Mouse (Mus musculus): ENCODE data around the gene Dgkk. TPM values are rescaled to one million over a fixed set of nuclear protein-coding genes. Genes with fewer than 3 reads are reported as not detected.
"Not testable (repeated sequence)": the region's sequence is repeated elsewhere in the genome, so short reads cannot be mapped to it uniquely, and the experiment has no call there.

The Dgkk gene
- polyA plus RNA-seq (2014; fragmentation: Nextera tagmentation; extraction: Ambion mirVana): 5.4 and 6.6 TPM in 2 replicates

DNA sequence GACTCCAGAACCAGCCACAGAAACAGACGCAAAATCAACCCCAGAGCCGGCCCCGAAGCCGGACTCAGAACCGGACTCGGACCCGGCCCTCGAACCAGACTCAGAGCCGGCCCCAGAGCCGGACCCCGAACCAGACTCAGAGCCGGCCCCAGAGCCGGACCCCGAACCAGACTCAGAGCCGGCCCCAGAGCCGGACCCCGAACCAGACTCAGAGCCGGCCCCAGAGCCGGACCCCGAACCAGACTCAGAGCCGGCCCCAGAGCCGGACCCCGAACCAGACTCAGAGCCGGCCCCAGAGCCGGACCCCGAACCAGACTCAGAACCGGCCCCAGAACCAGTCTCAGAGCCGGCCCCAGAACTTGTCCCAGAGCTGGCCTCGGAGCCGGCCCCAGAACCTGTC, at the start of gene Dgkk:
Gene Dgkk (plus strand): TSS at position 301 of the 400 bp plus-strand sequence.
- H3K27me3 ChIP-seq (ENCODE audit: control insufficient read depth, insufficient read depth, low read length); H3K27ac ChIP-seq (ENCODE audit: low read depth, low read length); H3K4me1 ChIP-seq (ENCODE audit: control insufficient read depth, insufficient read depth, low read length); H3K9ac ChIP-seq (ENCODE audit: low read depth, low read length); ATAC-seq (replicated peaks; ENCODE audit: insufficient number of reproducible peaks, low FRiP score, low TSS enrichment); H3K36me3 ChIP-seq (ENCODE audit: control insufficient read depth, insufficient read depth, low read length); H3K9me3 ChIP-seq (replicated peaks; ENCODE audit: control insufficient read depth, low read length): not testable (repeated sequence)
- H3K4me3 ChIP-seq (ENCODE audit: low read depth, low read length): peak within 1 kb of the TSS; percentile 35
- H3K4me2 ChIP-seq: peak within 1 kb of the TSS; percentile 61
- WGBS (ENCODE audit: insufficient replicate concordance): 29% methylated on average over 19 of the region's 30 CpGs

DNA sequence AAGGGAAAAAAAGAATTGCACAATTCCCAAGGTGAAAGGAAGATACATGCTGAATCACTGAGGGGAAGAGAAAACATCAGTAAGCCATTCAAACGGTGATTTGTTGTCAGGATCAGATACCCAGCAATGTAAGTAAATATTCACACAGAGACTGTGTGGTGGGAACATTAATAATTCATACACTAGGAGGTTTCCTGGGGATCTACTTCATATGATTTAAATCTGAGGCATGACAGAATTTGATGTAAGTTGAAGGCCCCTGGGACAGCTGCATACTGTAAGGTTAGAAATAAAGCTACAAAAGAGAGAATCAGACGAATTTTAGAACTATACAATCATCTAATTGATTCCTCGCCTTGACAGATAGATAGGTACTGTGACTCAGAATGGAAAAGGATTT, 45.1 kb upstream of the Dgkk start:
- H3K4me2 ChIP-seq: no peak overlapping the region
- ATAC-seq (replicated peaks; ENCODE audit: insufficient number of reproducible peaks, low FRiP score, low TSS enrichment): no peak
- no peak overlapping the region for H3K9ac ChIP-seq (ENCODE audit: low read depth, low read length)
- H3K4me1 ChIP-seq (ENCODE audit: control insufficient read depth, insufficient read depth, low read length): no peaks in the 10 kb centered on the region
- H3K4me3 ChIP-seq (ENCODE audit: low read depth, low read length): no peak overlapping the region
- no peak overlapping the region for H3K27ac ChIP-seq (ENCODE audit: low read depth, low read length)
- H3K9me3 ChIP-seq (replicated peaks; ENCODE audit: control insufficient read depth, low read length): no peaks in the 10 kb centered on the region
- no peaks in the 10 kb centered on the region for H3K36me3 ChIP-seq (ENCODE audit: control insufficient read depth, insufficient read depth, low read length)
- H3K27me3 ChIP-seq (ENCODE audit: control insufficient read depth, insufficient read depth, low read length): no peaks in the 10 kb centered on the region
- WGBS (ENCODE audit: insufficient replicate concordance): 61% methylated on average over 3 of the region's 3 CpGs

DNA sequence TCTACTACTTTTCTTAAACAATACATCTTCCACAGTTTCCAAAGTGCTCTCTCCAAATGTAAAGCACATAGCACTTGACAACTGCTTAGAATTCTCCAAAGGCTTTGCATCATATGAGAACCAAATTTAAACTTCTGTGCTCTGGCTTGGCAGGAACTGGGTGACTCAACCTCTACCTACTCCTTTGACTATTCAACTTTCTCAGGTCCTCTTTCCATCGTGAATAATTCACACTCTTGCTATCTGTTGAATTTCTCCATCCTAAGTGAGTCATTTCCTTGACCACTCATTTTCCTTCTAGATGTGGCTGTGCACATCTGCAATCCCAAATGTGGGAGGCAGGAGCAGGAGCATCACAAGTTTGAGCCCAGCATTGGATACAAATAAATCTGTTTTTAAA, 28.4 kb upstream of the Dgkk start:
- Histone ChIP-seq H3K27ac (ENCODE audit: low read depth, low read length) (no peak overlapping the region), H3K27me3 (ENCODE audit: control insufficient read depth, insufficient read depth, low read length) (no peaks in the 10 kb centered on the region), H3K4me1 (ENCODE audit: control insufficient read depth, insufficient read depth, low read length) (no peaks in the 10 kb centered on the region), H3K36me3 (ENCODE audit: control insufficient read depth, insufficient read depth, low read length) (no peaks in the 10 kb centered on the region), H3K9me3 (replicated peaks; ENCODE audit: control insufficient read depth, low read length) (no peaks in the 10 kb centered on the region), H3K4me3 (ENCODE audit: low read depth, low read length) (no peak overlapping the region), H3K9ac (ENCODE audit: low read depth, low read length) (no peak overlapping the region), H3K4me2 (no peak overlapping the region)
- no peak for ATAC-seq (replicated peaks; ENCODE audit: insufficient number of reproducible peaks, low FRiP score, low TSS enrichment)
- WGBS (ENCODE audit: insufficient replicate concordance): 51% methylated on average over 1 of the region's 1 CpGs

GRCm38 (mm10) chrX:6751549-6752047, 27.5 kb upstream of the Dgkk start:
- Histone ChIP-seq H3K27me3 (ENCODE audit: control insufficient read depth, insufficient read depth, low read length) (no peaks in the 10 kb centered on the region), H3K4me3 (ENCODE audit: low read depth, low read length) (no peak overlapping the region), H3K36me3 (ENCODE audit: control insufficient read depth, insufficient read depth, low read length) (no peaks in the 10 kb centered on the region), H3K4me2 (no peak overlapping the region), H3K9ac (ENCODE audit: low read depth, low read length) (no peak overlapping the region), H3K4me1 (ENCODE audit: control insufficient read depth, insufficient read depth, low read length) (no peaks in the 10 kb centered on the region), H3K27ac (ENCODE audit: low read depth, low read length) (no peak overlapping the region), H3K9me3 (replicated peaks; ENCODE audit: control insufficient read depth, low read length) (no peaks in the 10 kb centered on the region)
- 45% methylated on average over 6 of the region's 6 CpGs for WGBS (ENCODE audit: insufficient replicate concordance)
- no peak for ATAC-seq (replicated peaks; ENCODE audit: insufficient number of reproducible peaks, low FRiP score, low TSS enrichment)

DNA sequence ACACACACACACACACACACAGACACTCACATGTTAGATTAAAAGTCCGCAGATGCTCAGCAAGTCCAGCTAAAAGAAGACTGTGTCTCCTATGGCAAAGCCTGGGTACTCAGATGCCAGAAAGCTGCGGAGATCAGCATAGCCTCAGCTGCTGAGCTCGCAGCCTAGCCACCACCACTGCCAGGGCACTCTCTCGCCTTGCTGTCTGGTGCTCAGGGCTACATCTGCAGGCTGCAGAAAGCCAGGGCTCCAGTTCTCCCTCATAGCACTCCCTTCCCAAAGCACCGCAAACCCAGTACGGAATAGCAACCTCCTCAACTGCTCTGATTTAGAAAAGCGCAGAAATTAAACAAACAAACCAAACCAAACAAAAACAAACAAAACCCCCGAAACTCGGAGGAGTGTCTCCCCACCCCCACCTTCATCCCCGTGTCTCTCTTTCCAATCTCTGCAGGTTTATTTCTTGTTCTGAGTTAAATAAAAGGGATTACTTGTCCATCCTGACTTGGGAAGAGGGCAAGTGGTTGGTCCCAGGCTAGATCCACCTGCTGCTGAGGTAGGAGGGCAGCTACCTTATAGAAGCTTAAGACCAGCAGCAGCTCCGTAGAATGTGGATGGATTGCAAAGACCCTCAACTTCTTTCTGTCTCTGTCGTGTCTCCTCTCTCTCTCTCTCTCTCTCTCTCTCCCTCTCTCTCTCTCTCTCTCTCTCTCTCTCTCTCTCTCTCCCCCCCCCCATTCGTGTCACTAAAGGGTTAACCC, 1.4 kb upstream of the Dgkk start:
- no peaks in the 10 kb centered on the region for H3K9me3 ChIP-seq (replicated peaks; ENCODE audit: control insufficient read depth, low read length)
- H3K4me1 ChIP-seq (ENCODE audit: control insufficient read depth, insufficient read depth, low read length): no peaks in the 10 kb centered on the region
- H3K27me3 ChIP-seq (ENCODE audit: control insufficient read depth, insufficient read depth, low read length): 0 out of 2 replicates have a peak, but pooled peaks cover 2% of the 10 kb centered on the region
- ATAC-seq (replicated peaks; ENCODE audit: insufficient number of reproducible peaks, low FRiP score, low TSS enrichment): no peak
- peak overlapping the region; percentile 35 for H3K4me3 ChIP-seq (ENCODE audit: low read depth, low read length)
- WGBS (ENCODE audit: insufficient replicate concordance): 12% methylated on average over 13 of the region's 13 CpGs
- no peak overlapping the region for H3K9ac ChIP-seq (ENCODE audit: low read depth, low read length)
- peak overlapping the region; percentile 61 for H3K4me2 ChIP-seq
- no peaks in the 10 kb centered on the region for H3K36me3 ChIP-seq (ENCODE audit: control insufficient read depth, insufficient read depth, low read length)
- no peak overlapping the region for H3K27ac ChIP-seq (ENCODE audit: low read depth, low read length)

DNA sequence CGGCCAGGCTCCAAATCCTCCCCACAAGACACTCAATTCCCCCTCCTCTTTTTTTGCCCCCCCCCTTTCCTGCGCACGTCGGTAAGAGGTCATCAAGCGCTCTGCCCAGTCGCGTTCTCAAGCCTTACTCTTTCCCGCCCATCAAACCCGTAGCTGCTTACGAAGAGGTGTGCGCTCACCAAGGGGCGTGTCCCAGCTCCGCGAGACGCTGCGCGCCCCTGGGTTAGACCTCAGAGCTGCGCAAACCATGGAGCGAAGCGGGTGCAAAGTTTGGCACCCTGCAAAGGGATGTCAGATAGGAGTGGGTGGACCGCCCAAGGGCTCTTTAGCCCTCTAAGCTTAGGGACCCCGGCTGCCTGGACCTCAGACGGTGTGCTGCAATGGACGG, 862 bp upstream of the Dgkk start:
- ATAC-seq (replicated peaks; ENCODE audit: insufficient number of reproducible peaks, low FRiP score, low TSS enrichment): peak; percentile 57
- 11% methylated on average over 24 of the region's 24 CpGs for WGBS (ENCODE audit: insufficient replicate concordance)
- Histone ChIP-seq H3K27ac (ENCODE audit: low read depth, low read length) (no peak overlapping the region), H3K27me3 (ENCODE audit: control insufficient read depth, insufficient read depth, low read length) (0 out of 2 replicates have a peak, but pooled peaks cover 2% of the 10 kb centered on the region), H3K36me3 (ENCODE audit: control insufficient read depth, insufficient read depth, low read length) (no peaks in the 10 kb centered on the region), H3K9me3 (replicated peaks; ENCODE audit: control insufficient read depth, low read length) (no peaks in the 10 kb centered on the region), H3K4me2 (peak overlapping the region; percentile 61), H3K9ac (ENCODE audit: low read depth, low read length) (no peak overlapping the region), H3K4me3 (ENCODE audit: low read depth, low read length) (peak overlapping the region; percentile 35), H3K4me1 (ENCODE audit: control insufficient read depth, insufficient read depth, low read length) (no peaks in the 10 kb centered on the region)

DNA sequence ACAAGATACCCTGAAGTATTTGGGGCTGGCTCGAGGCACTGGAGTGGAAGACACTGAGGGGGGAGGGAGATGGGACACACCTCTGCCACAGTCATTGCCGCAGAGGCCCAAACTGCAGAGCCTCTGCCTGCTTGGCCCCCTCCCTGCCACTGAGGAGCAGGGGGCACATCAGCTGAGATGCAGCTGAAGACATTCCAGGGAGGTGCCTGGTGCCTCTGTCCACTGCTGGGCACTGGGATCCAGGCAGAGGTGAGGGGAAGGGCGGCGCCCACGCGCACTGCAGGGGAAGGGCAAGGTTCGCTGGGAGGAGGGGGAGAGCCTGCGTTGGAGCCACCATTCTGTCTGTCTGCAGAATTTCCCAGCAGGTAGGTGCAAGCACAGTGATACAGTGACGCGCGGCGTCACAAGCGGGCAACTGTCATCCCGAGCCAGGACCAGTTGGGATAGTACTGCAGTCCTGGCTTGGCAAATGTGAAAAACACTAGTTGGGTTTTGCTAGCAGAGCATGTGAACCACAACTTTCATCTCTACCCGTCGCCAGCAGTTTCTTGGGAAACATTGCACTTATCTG, 948 bp downstream of the Dgkk start:
- Histone ChIP-seq H3K27ac (ENCODE audit: low read depth, low read length) (no peak overlapping the region), H3K27me3 (ENCODE audit: control insufficient read depth, insufficient read depth, low read length) (0 out of 2 replicates have a peak, but pooled peaks cover 2% of the 10 kb centered on the region), H3K36me3 (ENCODE audit: control insufficient read depth, insufficient read depth, low read length) (no peaks in the 10 kb centered on the region), H3K4me1 (ENCODE audit: control insufficient read depth, insufficient read depth, low read length) (no peaks in the 10 kb centered on the region), H3K9me3 (replicated peaks; ENCODE audit: control insufficient read depth, low read length) (no peaks in the 10 kb centered on the region), H3K4me3 (ENCODE audit: low read depth, low read length) (peak overlapping the region; percentile 31), H3K9ac (ENCODE audit: low read depth, low read length) (no peak overlapping the region), H3K4me2 (peak overlapping the region; percentile 58)
- ATAC-seq (replicated peaks; ENCODE audit: insufficient number of reproducible peaks, low FRiP score, low TSS enrichment): no peak
- 16% methylated on average over 13 of the region's 16 CpGs for WGBS (ENCODE audit: insufficient replicate concordance)

GRCm38 (mm10) chrX:6832553-6832952, 53.4 kb downstream of the Dgkk start:
- Histone ChIP-seq H3K27ac (ENCODE audit: low read depth, low read length) (no peak overlapping the region), H3K4me2 (no peak overlapping the region), H3K9me3 (replicated peaks; ENCODE audit: control insufficient read depth, low read length) (no peaks in the 10 kb centered on the region), H3K4me1 (ENCODE audit: control insufficient read depth, insufficient read depth, low read length) (no peaks in the 10 kb centered on the region), H3K4me3 (ENCODE audit: low read depth, low read length) (no peak overlapping the region), H3K9ac (ENCODE audit: low read depth, low read length) (no peak overlapping the region), H3K27me3 (ENCODE audit: control insufficient read depth, insufficient read depth, low read length) (no peaks in the 10 kb centered on the region), H3K36me3 (ENCODE audit: control insufficient read depth, insufficient read depth, low read length) (no peaks in the 10 kb centered on the region)
- 44% methylated on average over 2 of the region's 2 CpGs for WGBS (ENCODE audit: insufficient replicate concordance)
- ATAC-seq (replicated peaks; ENCODE audit: insufficient number of reproducible peaks, low FRiP score, low TSS enrichment): no peak

Data from heart, embryonic 11.5 days (tissue).